ENCODE assay signal across 16 mouse cellular contexts in genomic region chr13:44157236-44157635, GRCm38 (mm10).
"Had no signal": no experiment of that assay in that cellular context is flagged by ENCODE, and none has a peak within 500 bp of the region (broad histone marks: within the 10 kb centered on the region; RNA-seq: fewer than 3 reads in every experiment).

No protein-coding gene starts in this region.

- H3K4me3 ChIP-seq: neural tube, embryonic 13.5 days; neural tube, embryonic 15.5 days; stomach, embryonic 15.5 days had no signal

- H3K27ac ChIP-seq: neural tube, embryonic 13.5 days; neural tube, embryonic 15.5 days; stomach, embryonic 15.5 days; stomach, postnatal 0 days had no signal

- H3K36me3 ChIP-seq: neural tube, embryonic 13.5 days; neural tube, embryonic 15.5 days; stomach, embryonic 15.5 days had no signal

- H3K4me2 ChIP-seq: neural tube, embryonic 13.5 days; neural tube, embryonic 15.5 days; stomach, embryonic 15.5 days had no signal

- H3K9ac ChIP-seq: neural tube, embryonic 13.5 days; neural tube, embryonic 15.5 days; stomach, embryonic 15.5 days had no signal

- DNase-seq: retina, postnatal 1 day; right cerebral cortex, adult 18-20 months; right cerebral cortex, postnatal 14 days; right cerebral cortex, postnatal 25 days; right cerebral cortex, postnatal 4 days; spleen, adult 18-20 months; thymus, adult 18-20 months; thymus, adult 2 months; thymus, postnatal 14 days; thymus, postnatal 25 days; thymus, postnatal 36 days; thymus, postnatal 4 days had no signal

- H3K27me3 ChIP-seq: neural tube, embryonic 13.5 days; neural tube, embryonic 15.5 days; stomach, embryonic 15.5 days had no signal

- H3K9me3 ChIP-seq: neural tube, embryonic 13.5 days; neural tube, embryonic 15.5 days; stomach, embryonic 15.5 days had no signal
